Mouse (Mus musculus) liver, adult 2 months (tissue): ENCODE data around the gene Ift22. TPM values are rescaled to one million over a fixed set of nuclear protein-coding genes. Genes with fewer than 3 reads are reported as not detected.

ENCODE experiments used
- DNase-seq: peaks from one replicate; pipeline ENCODE4 v3.0.0-alpha.2; 2011; ENCODE audit warnings: low read depth, low spot score; ENCODE audit errors: extremely low read depth
- H3K27ac ChIP-seq: fragments of 200-500 bp; replicated peaks from 2 replicates; pipeline ENCODE4 v1.5.1; 2012; ENCODE audit warnings: low read depth, mild to moderate bottlenecking, control low read depth, inconsistent platforms, low read length; ENCODE audit not compliant: insufficient read depth
- H3K27me3 ChIP-seq: fragments of 200-500 bp; 2 replicates; pipeline ENCODE4 v1.6.1; 2012; ENCODE audit warnings: mild to moderate bottlenecking, moderate library complexity, low read length, inconsistent platforms; ENCODE audit not compliant: control insufficient read depth, insufficient read depth
- H3K36me3 ChIP-seq: fragments of 200-500 bp; 2 replicates; pipeline ENCODE4 v1.6.1; 2012; ENCODE audit warnings: low read length, inconsistent platforms; ENCODE audit not compliant: control insufficient read depth, insufficient read depth
- H3K4me1 ChIP-seq: fragments of 200-500 bp; 2 replicates; pipeline ENCODE4 v1.6.1; 2011; ENCODE audit warnings: low read length; ENCODE audit not compliant: control insufficient read depth, insufficient read depth
- H3K4me3 ChIP-seq: fragments of 200-500 bp; 2 replicates; pipeline ENCODE4 v1.5.1; 2011; ENCODE audit warnings: low read depth, mild to moderate bottlenecking, control low read depth, low read length, moderate library complexity; ENCODE audit not compliant: insufficient read depth
- H3K79me2 ChIP-seq: fragments of 200-500 bp; 2 replicates; pipeline ENCODE4 v1.6.1; 2012; ENCODE audit warnings: inconsistent platforms, mild to moderate bottlenecking, low read length, moderate library complexity; ENCODE audit not compliant: control insufficient read depth, insufficient read depth
- H3K9ac ChIP-seq: fragments of 200-500 bp; 2 replicates; pipeline ENCODE4 v1.6.1; 2012; ENCODE audit warnings: low read depth, mild to moderate bottlenecking, control low read depth, inconsistent platforms, low read length
- CTCF ChIP-seq: fragments of 200-500 bp; IDR thresholded peaks from 2 replicates; pipeline ENCODE4 v1.5.1; 2011; ENCODE audit warnings: low read depth, low read length, control low read depth
- POLR2A ChIP-seq: fragments of 200-500 bp; IDR thresholded peaks from 2 replicates; pipeline ENCODE4 v1.6.1; 2011; ENCODE audit warnings: low read length, control low read depth; ENCODE audit not compliant: insufficient read depth; ENCODE audit errors: extremely low read depth
- WGBS: fragments of 180-500 bp; shearing (Covaris S2); methylation state at CpG from one replicate; pipeline ENCODE4 v1.1.7; 2018; 5-methylcytosine and 5-hydroxymethylcytosine counted together
- polyA plus RNA-seq: library from polyadenylated mRNA; depleted of rRNA; stranded (reverse); fragments of >200 nt; gene quantifications from 2 replicates; pipeline ENCODE4 v1.2.3, GENCODE M21; 2012
- total RNA-seq: library from RNA; depleted of rRNA; stranded (reverse); fragments of >200 nt; gene quantifications from 2 replicates; pipeline ENCODE4 v1.2.3, GENCODE M21; 2014

The Ift22 gene
- total and polyA plus RNA-seq, 2 experiments, result 2.4 to 3.8 TPM

- Histone ChIP-seq H3K4me1 (no peaks in the 10 kb centered on the region), H3K9ac (no peak overlapping the region; the same call in 1 of the 2 replicates), H3K36me3 (no peaks in the 10 kb centered on the region), H3K27ac (no peak overlapping the region), H3K27me3 (peaks cover 11% of the 10 kb centered on the region), H3K79me2 (no peaks in the 10 kb centered on the region), H3K4me3 (no peak overlapping the region)
- 7% methylated on average over 46 of the region's 47 CpGs for WGBS
- no peak for TF ChIP-seq POLR2A
- TF ChIP-seq CTCF, result no peak
- DNase-seq, result no peak
These were observed 25.7 kb upstream of the Ift22 start for GRCm38 (mm10) chr5:136882055-136882787.

GRCm38 (mm10) chr5:136882788-136883439 is 25.0 kb upstream of the Ift22 start, which contains the start of gene Col26a1:
TSS of gene Col26a1 (minus strand) at chr5:136883209.
- H3K27ac ChIP-seq, result no peak within 1 kb of the TSS
- H3K9ac ChIP-seq, result no peak within 1 kb of the TSS; the same call in 1 of the 2 replicates
- no peaks in the 10 kb centered on the region for H3K36me3 ChIP-seq
- WGBS, result 3% methylated on average over 44 of the region's 44 CpGs
- H3K27me3 ChIP-seq, result peaks cover 11% of the 10 kb centered on the region
- no peaks in the 10 kb centered on the region for H3K4me1 ChIP-seq
- H3K4me3 ChIP-seq, result no peak within 1 kb of the TSS
- no peaks in the 10 kb centered on the region for H3K79me2 ChIP-seq
- TF ChIP-seq CTCF, result no peak
- no peak for TF ChIP-seq POLR2A
- DNase-seq, result no peak

GRCm38 (mm10) chr5:136886957-136887356 is 21.0 kb upstream of the Ift22 start:
- Histone ChIP-seq H3K36me3 (no peaks in the 10 kb centered on the region), H3K79me2 (no peaks in the 10 kb centered on the region), H3K9ac (no peak overlapping the region), H3K4me3 (no peak overlapping the region), H3K27me3 (peaks cover 11% of the 10 kb centered on the region), H3K4me1 (peaks cover 5% of the 10 kb centered on the region), H3K27ac (no peak overlapping the region)
- DNase-seq, result no peak
- 66% methylated on average over 7 of the region's 7 CpGs for WGBS
- TF ChIP-seq CTCF (no peak), POLR2A (no peak)

- Histone ChIP-seq H3K79me2 (no peaks in the 10 kb centered on the region), H3K36me3 (no peaks in the 10 kb centered on the region), H3K27ac (no peak overlapping the region), H3K4me1 (peaks cover 5% of the 10 kb centered on the region), H3K4me3 (no peak overlapping the region), H3K9ac (no peak overlapping the region), H3K27me3 (no peaks in the 10 kb centered on the region)
- TF ChIP-seq POLR2A (no peak), CTCF (no peak)
- peak; percentile 92 for DNase-seq
- WGBS, result 43% methylated on average over 19 of the region's 19 CpGs
These were observed 19.2 kb upstream of the Ift22 start for GRCm38 (mm10) chr5:136888539-136889355.

GRCm38 (mm10) chr5:136894840-136895528 is 13.0 kb upstream of the Ift22 start:
- no peak for TF ChIP-seq POLR2A
- TF ChIP-seq CTCF, result no peak
- DNase-seq, result no peak
- Histone ChIP-seq H3K36me3 (no peaks in the 10 kb centered on the region), H3K9ac (no peak overlapping the region), H3K79me2 (no peaks in the 10 kb centered on the region), H3K27ac (no peak overlapping the region), H3K4me3 (no peak overlapping the region), H3K4me1 (no peaks in the 10 kb centered on the region), H3K27me3 (no peaks in the 10 kb centered on the region)
- WGBS, result 66% methylated on average over 25 of the region's 25 CpGs
